Mouse (Mus musculus) CH12.LX (cell line): Measurements from ENCODE around the gene 4930556J24Rik. TPM values are rescaled to one million over a fixed set of nuclear protein-coding genes. Genes with fewer than 3 reads are reported as not detected.
A peak's percentile ranks its signal among the peaks of the same experiment; 100 is the strongest.

Experiments
- DNase-seq: peaks from one replicate; pipeline ENCODE4 v3.0.0-alpha.2; 2013; ENCODE audit errors: extremely low read depth
- H3K27ac ChIP-seq: 2 replicates; pipeline ENCODE4 v1.5.1; 2012; ENCODE audit warnings: low read depth, mild to moderate bottlenecking, control low read depth, moderate library complexity; ENCODE audit not compliant: insufficient read depth
- H3K27me3 ChIP-seq: replicated peaks from 2 replicates; pipeline ENCODE3; 2012; ENCODE audit warnings: inconsistent platforms
- H3K36me3 ChIP-seq, 2 experiments: replicated peaks in 1 of 2; 2 replicates each; pipeline versions ENCODE3 to v1.6.1; 2012; ENCODE audit warnings: inconsistent platforms in 1 of 2, low read length in 1 of 2, mild to moderate bottlenecking in 1 of 2, mixed read lengths in 1 of 2, moderate library complexity in 1 of 2; ENCODE audit not compliant: control insufficient read depth in 1 of 2, insufficient read depth in 1 of 2
- H3K4me1 ChIP-seq, 2 experiments: 2 replicates each; pipeline ENCODE4 v1.6.1; 2012; ENCODE audit warnings: inconsistent platforms in 1 of 2, moderate library complexity in 1 of 2; ENCODE audit not compliant: insufficient read depth in 2 of 2, control insufficient read depth in 1 of 2
- H3K4me2 ChIP-seq: 2 replicates; pipeline ENCODE4 v1.6.1; 2012; ENCODE audit warnings: low read depth, mild to moderate bottlenecking, control low read depth; ENCODE audit not compliant: poor library complexity, insufficient read depth, severe bottlenecking
- H3K4me3 ChIP-seq, 3 experiments: fragments of 150-350 bp in 1 of 3; sonication (generic) in 1 of 3; replicated peaks in 1 of 3; 2 replicates each; pipeline versions ENCODE3 to v1.5.1; 2011 to 2012; ENCODE audit warnings: low read depth in 2 of 3, low read length in 2 of 3, mild to moderate bottlenecking in 2 of 3, moderate library complexity in 2 of 3, control low read depth in 1 of 3, improper control_type of control experiment in 1 of 3, inconsistent platforms in 1 of 3, mixed read lengths in 1 of 3; ENCODE audit not compliant: poor library complexity in 1 of 3
- H3K79me2 ChIP-seq: replicated peaks from 2 replicates; pipeline ENCODE4 v1.6.1; 2012; ENCODE audit warnings: mild to moderate bottlenecking, moderate library complexity; ENCODE audit not compliant: control insufficient read depth, poor library complexity, insufficient read depth, severe bottlenecking; ENCODE audit errors: extremely low read depth
- H3K9ac ChIP-seq: 2 replicates; pipeline ENCODE4 v1.6.1; 2012; ENCODE audit warnings: low read depth, mild to moderate bottlenecking, control low read depth, moderate library complexity; ENCODE audit not compliant: insufficient read depth
- H3K9me3 ChIP-seq: replicated peaks from 2 replicates; pipeline ENCODE3; 2012; ENCODE audit warnings: low read length, inconsistent platforms, mixed read lengths
- BHLHE40 ChIP-seq: IDR thresholded peaks from 2 replicates; pipeline ENCODE4 v1.6.1; 2011; ENCODE audit warnings: mild to moderate bottlenecking, low read depth, low read length, improper control_type of control experiment
- CHD1 ChIP-seq: IDR thresholded peaks from 2 replicates; pipeline ENCODE4 v1.6.1; 2012; ENCODE audit warnings: low read depth, low read length, improper control_type of control experiment, inconsistent platforms
- CHD2 ChIP-seq: IDR thresholded peaks from 2 replicates; pipeline ENCODE4 v1.6.1; 2011; ENCODE audit warnings: low read length, improper control_type of control experiment
- CTCF ChIP-seq, 2 experiments: IDR thresholded peaks in 1 of 2; conservative IDR thresholded peaks in 1 of 2; 2 replicates each; pipeline ENCODE4 v1.5.1; 2011 to 2012; ENCODE audit warnings: low read depth in 2 of 2, low read length in 2 of 2, improper control_type of control experiment in 1 of 2, inconsistent platforms in 1 of 2, mild to moderate bottlenecking in 1 of 2, moderate library complexity in 1 of 2
- E2F4 ChIP-seq: IDR thresholded peaks from 2 replicates; pipeline ENCODE4 v1.6.1; 2011; ENCODE audit warnings: low read depth, low read length, improper control_type of control experiment; ENCODE audit not compliant: insufficient replicate concordance
- EP300 ChIP-seq: IDR thresholded peaks from 2 replicates; pipeline ENCODE4 v1.6.1; 2011; ENCODE audit warnings: low read length, improper control_type of control experiment
- ETS1 ChIP-seq: conservative IDR thresholded peaks from 2 replicates; pipeline ENCODE4 v1.6.1; 2012; ENCODE audit warnings: low read depth, mild to moderate bottlenecking, inconsistent platforms, low read length, improper control_type of control experiment, moderate library complexity
- GABPA ChIP-seq: IDR thresholded peaks from 2 replicates; pipeline ENCODE4 v1.6.1; 2012; ENCODE audit warnings: low read depth, low read length, improper control_type of control experiment, inconsistent platforms; ENCODE audit not compliant: insufficient replicate concordance
- HCFC1 ChIP-seq: IDR thresholded peaks from 2 replicates; pipeline ENCODE4 v1.6.1; 2012; ENCODE audit warnings: low read depth, mild to moderate bottlenecking, inconsistent platforms, low read length, improper control_type of control experiment
- JUN ChIP-seq: IDR thresholded peaks from 2 replicates; pipeline ENCODE4 v1.6.1; 2011; ENCODE audit warnings: low read depth, mild to moderate bottlenecking, low read length, improper control_type of control experiment, moderate library complexity; ENCODE audit not compliant: insufficient read depth
- JUND ChIP-seq: conservative IDR thresholded peaks from 2 replicates; pipeline ENCODE4 v1.6.1; 2011; ENCODE audit warnings: low read depth, low read length, improper control_type of control experiment
- MAZ ChIP-seq: IDR thresholded peaks from 2 replicates; pipeline ENCODE4 v1.6.1; 2012; ENCODE audit warnings: low read depth, mild to moderate bottlenecking, inconsistent platforms, low read length, improper control_type of control experiment, moderate library complexity
- MEF2A ChIP-seq: IDR thresholded peaks from 2 replicates; pipeline ENCODE4 v1.6.1; 2014; ENCODE audit warnings: low read depth, mild to moderate bottlenecking, inconsistent platforms, low read length, improper control_type of control experiment, borderline replicate concordance
- MYC ChIP-seq: IDR thresholded peaks from 2 replicates; pipeline ENCODE4 v1.6.1; 2011; ENCODE audit warnings: low read depth, mild to moderate bottlenecking, improper control_type of control experiment, low read length
- NRF1 ChIP-seq: IDR thresholded peaks from 2 replicates; pipeline ENCODE4 v1.6.1; 2014; ENCODE audit warnings: low read depth, mild to moderate bottlenecking, inconsistent platforms, low read length, improper control_type of control experiment, moderate library complexity
- PAX5 ChIP-seq: IDR thresholded peaks from 2 replicates; pipeline ENCODE4 v1.6.1; 2012; ENCODE audit warnings: low read length, inconsistent platforms, mixed read lengths
- POLR2AphosphoS2 ChIP-seq: IDR thresholded peaks from 2 replicates; pipeline ENCODE4 v1.6.1; 2011; ENCODE audit warnings: low read depth, low read length, improper control_type of control experiment
- RAD21 ChIP-seq: IDR thresholded peaks from 2 replicates; pipeline ENCODE4 v1.6.1; 2011; ENCODE audit warnings: low read depth, mild to moderate bottlenecking, low read length, improper control_type of control experiment, moderate library complexity
- RCOR1 ChIP-seq: conservative IDR thresholded peaks from 2 replicates; pipeline ENCODE4 v1.6.1; 2012; ENCODE audit warnings: low read depth, mild to moderate bottlenecking, inconsistent platforms, low read length, improper control_type of control experiment
- SIN3A ChIP-seq: IDR thresholded peaks from 2 replicates; pipeline ENCODE4 v1.6.1; 2012; ENCODE audit warnings: low read length, improper control_type of control experiment, inconsistent platforms
- SMC3 ChIP-seq: IDR thresholded peaks from 2 replicates; pipeline ENCODE4 v1.6.1; 2011; ENCODE audit warnings: low read depth, low read length, improper control_type of control experiment
- TCF12 ChIP-seq: IDR thresholded peaks from 2 replicates; pipeline ENCODE4 v1.6.1; 2014; ENCODE audit warnings: low read depth, mild to moderate bottlenecking, inconsistent platforms, low read length, improper control_type of control experiment
- UBTF ChIP-seq: IDR thresholded peaks from 2 replicates; pipeline ENCODE4 v1.6.1; 2012; ENCODE audit warnings: low read depth, mild to moderate bottlenecking, inconsistent platforms, low read length, improper control_type of control experiment, moderate library complexity
- USF1 ChIP-seq: IDR thresholded peaks from 2 replicates; pipeline ENCODE4 v1.6.1; 2014; ENCODE audit warnings: low read depth, mild to moderate bottlenecking, inconsistent platforms, low read length, improper control_type of control experiment
- USF2 ChIP-seq: conservative IDR thresholded peaks from 2 replicates; pipeline ENCODE4 v1.6.1; 2011; ENCODE audit warnings: low read depth, low read length, improper control_type of control experiment
- ZC3H11A ChIP-seq: IDR thresholded peaks from 2 replicates; pipeline ENCODE4 v1.6.1; 2012; ENCODE audit warnings: low read depth, mild to moderate bottlenecking, inconsistent platforms, low read length, improper control_type of control experiment
- dilution Hi-C: fragments of 300-500 bp; cut with MboI; formaldehyde crosslinking; loops from 2 replicates; pipeline ENCODE4 v1.14.3; 2020; ENCODE audit warnings: low sequenced_read_pairs; ENCODE audit not compliant: extremely low pct_unique_long_range_greater_than_20kb, extremely low pct_ligation_motif_present
- in situ Hi-C: fragments of 300-500 bp; cut with MboI; formaldehyde crosslinking; loops from 3 replicates; pipeline ENCODE4 v1.14.3; 2019; ENCODE audit warnings: low sequenced_read_pairs, low pct_ligation_motif_present, low pct_unique_long_range_greater_than_20kb, mixed read lengths
- polyA plus RNA-seq: library from polyadenylated mRNA; unstranded; fragments of >175 nt; gene quantifications from 2 replicates; pipeline ENCODE4 v1.2.1, GENCODE M21; 2012; ENCODE audit warnings: low read depth; ENCODE audit not compliant: insufficient read length
- total RNA-seq, 2 experiments: library from RNA; depleted of rRNA; stranded (reverse); fragments of 300-350 nt in 1 of 2; fragments of >200 nt in 1 of 2; gene quantifications; 2 replicates each; pipeline ENCODE4 v1.2.3; 2012 to 2014

4930556J24Rik gene
- total and polyA plus RNA-seq, 3 experiments: 0.21 to 0.70 TPM; not detected in 1

DNA sequence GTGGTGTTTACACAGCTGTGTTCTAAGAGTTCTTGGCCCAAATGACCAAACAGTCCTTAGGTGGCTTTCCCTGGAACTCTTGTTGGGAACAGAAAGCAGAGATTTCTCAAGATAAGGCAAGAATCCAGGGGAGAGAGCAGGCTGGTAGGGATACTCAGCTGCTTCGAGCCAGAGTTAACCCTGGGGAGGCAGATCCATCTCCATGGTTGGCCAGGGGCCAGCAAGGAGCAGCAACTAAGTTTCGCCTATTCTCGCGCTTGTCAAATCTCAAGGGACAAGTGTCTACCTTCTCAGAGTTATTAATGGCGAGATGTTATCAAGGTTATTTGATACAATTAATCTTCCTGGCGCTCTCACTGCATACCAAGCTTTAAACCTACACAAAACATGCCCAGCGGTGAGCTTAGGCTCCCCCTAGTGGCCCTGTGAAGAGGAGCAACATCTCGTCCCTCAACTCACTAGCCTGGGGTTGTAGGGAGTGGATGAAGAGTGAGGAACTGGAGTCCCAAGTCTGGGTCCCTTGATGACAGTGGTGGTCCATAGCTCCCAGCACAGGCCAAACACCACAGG lies 55.2 kb downstream of the 4930556J24Rik start:
- H3K79me2 ChIP-seq: no peaks in the 10 kb centered on the region
- H3K9ac ChIP-seq: no peak overlapping the region
- no peak overlapping the region for H3K4me2 ChIP-seq
- dilution Hi-C loops (no loop called here), in situ Hi-C loops (loop anchor here (25.0 kb wide), 1 partner anchor 384 kb away; the partner anchor contains the start of gene Smtn)
- no peaks in the 10 kb centered on the region for H3K9me3 ChIP-seq
- TF ChIP-seq ZC3H11A (no peak), UBTF (no peak), CHD2 (no peak), HCFC1 (no peak), BHLHE40 (no peak), GABPA (no peak), SMC3 (peak; percentile 46), CTCF (conservative IDR thresholded peaks at IDR 0.05 in 1 of 2, IDR thresholded peaks at IDR 0.05 in 1 of 2; ENCODE audit: low read depth in 2 of 2, low read length in 2 of 2) (peak; percentile 87 to 96), RAD21 (peak; percentile 57), MEF2A (no peak), SIN3A (no peak), MYC (no peak), POLR2AphosphoS2 (no peak), E2F4 (no peak), NRF1 (no peak)
- peaks cover 48% of the 10 kb centered on the region for H3K27me3 ChIP-seq
- H3K4me1 ChIP-seq: peaks cover 5 to 7% of the 10 kb centered on the region in 2 experiments; a peak in 3 of 4 replicates
- DNase-seq: peak; percentile 66
- H3K27ac ChIP-seq: no peak overlapping the region
- no peaks in the 10 kb centered on the region for H3K36me3 ChIP-seq
- no peak overlapping the region for H3K4me3 ChIP-seq

- Histone ChIP-seq H3K27me3 (peaks cover 43% of the 10 kb centered on the region), H3K4me1 (peaks cover 7 to 10% of the 10 kb centered on the region in 2 experiments; a peak in 3 of 4 replicates), H3K9me3 (no peaks in the 10 kb centered on the region), H3K79me2 (no peaks in the 10 kb centered on the region), H3K36me3 (no peaks in the 10 kb centered on the region), H3K9ac (no peak overlapping the region), H3K4me2 (no peak overlapping the region), H3K4me3 (no peak overlapping the region), H3K27ac (no peak overlapping the region)
- dilution Hi-C loops (no loop called here), in situ Hi-C loops (loop anchor here (25.0 kb wide), 1 partner anchor 383 kb away; the partner anchor contains the start of gene Smtn)
- TF ChIP-seq JUND: no peak
- TF ChIP-seq BHLHE40: no peak
- no peak for TF ChIP-seq TCF12
- no peak for TF ChIP-seq SIN3A
- no peak for TF ChIP-seq JUN
- TF ChIP-seq CTCF (conservative IDR thresholded peaks at IDR 0.05 in 1 of 2, IDR thresholded peaks at IDR 0.05 in 1 of 2; ENCODE audit: low read depth in 2 of 2, low read length in 2 of 2): no peak
- no peak for TF ChIP-seq CHD2
- no peak for TF ChIP-seq MEF2A
- no peak for TF ChIP-seq CHD1
- no peak for TF ChIP-seq MAZ
- TF ChIP-seq ETS1: no peak
- TF ChIP-seq HCFC1: no peak
- TF ChIP-seq USF2: no peak
- TF ChIP-seq PAX5: no peak
- TF ChIP-seq RCOR1: no peak
- TF ChIP-seq USF1: no peak
- TF ChIP-seq UBTF: no peak
- no peak for TF ChIP-seq EP300
- no peak for TF ChIP-seq MYC
- no peak for DNase-seq
Observed at GRCm38 (mm10) chr11:3920476-3920875, 56.1 kb downstream of the 4930556J24Rik start.
